Mouse (Mus musculus): Measurements from ENCODE around the gene Serpinc1. TPM values are rescaled to one million over a fixed set of nuclear protein-coding genes. Genes with fewer than 3 reads are reported as not detected.

Serpinc1 gene
- polyA plus RNA-seq, 1 experiment, result 0.75 TPM

DNA sequence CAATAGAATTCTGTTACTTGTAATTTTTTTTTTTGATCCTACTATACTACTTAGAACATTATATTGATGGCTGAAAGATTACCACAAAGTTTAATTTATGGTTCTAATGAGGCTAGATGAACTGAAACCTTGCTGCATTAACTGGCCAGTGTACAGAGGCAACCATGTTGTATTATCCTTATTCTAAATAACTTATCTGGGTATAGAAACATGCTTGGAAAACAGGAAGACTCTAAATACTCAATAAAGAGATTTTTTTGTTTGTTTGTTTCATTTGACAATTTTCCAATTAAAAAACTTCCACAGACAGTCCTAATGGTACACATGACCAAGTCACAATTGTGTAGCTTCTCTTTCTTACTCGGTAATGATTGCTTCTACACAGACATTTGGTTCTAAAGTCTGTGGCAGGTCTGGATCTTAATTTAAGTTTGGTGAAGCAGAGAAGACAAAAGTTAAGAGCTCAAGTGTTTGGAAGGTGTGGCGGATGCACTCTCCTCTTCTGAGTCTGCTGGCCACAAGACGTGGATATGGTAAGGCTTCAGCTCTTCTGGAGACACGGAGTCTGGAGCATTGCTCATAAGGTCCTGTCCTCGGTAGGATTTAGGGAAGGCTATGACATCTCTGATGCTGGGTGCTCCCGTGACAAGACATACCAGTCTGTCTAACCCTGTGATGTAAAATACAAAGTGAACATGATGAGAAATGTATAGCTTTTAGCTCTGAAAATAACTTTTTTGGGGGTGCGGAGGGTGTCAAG, 63.1 kb downstream of the Serpinc1 start:
- Histone ChIP-seq H3K9me3 (replicated peaks; ENCODE audit: control insufficient read depth, insufficient read depth, low read length, poor library complexity, severe bottlenecking) (no peaks in the 10 kb centered on the region), H3K9ac (ENCODE audit: low read depth, poor library complexity, severe bottlenecking) (no peak overlapping the region), H3K4me3 (ENCODE audit: low read depth, low read length) (no peak overlapping the region), H3K27ac (ENCODE audit: insufficient read depth, low read length) (no peak overlapping the region), H3K4me1 (ENCODE audit: control insufficient read depth, insufficient read depth, low read length) (no peaks in the 10 kb centered on the region), H3K36me3 (ENCODE audit: control insufficient read depth, insufficient read depth, low read length, poor library complexity, severe bottlenecking) (peaks cover 45% of the 10 kb centered on the region), H3K27me3 (ENCODE audit: control insufficient read depth, insufficient read depth, low read length, poor library complexity, severe bottlenecking) (no peaks in the 10 kb centered on the region)
- no peak for TF ChIP-seq CTCF (IDR thresholded peaks at IDR 0.05; ENCODE audit: low read depth, low read length)
- no peak for TF ChIP-seq POLR2A (IDR thresholded peaks at IDR 0.05; ENCODE audit: insufficient read depth, low read length)
- TF ChIP-seq EP300 (IDR thresholded peaks at IDR 0.05; ENCODE audit: insufficient read depth, low read depth, low read length), result no peak

DNA sequence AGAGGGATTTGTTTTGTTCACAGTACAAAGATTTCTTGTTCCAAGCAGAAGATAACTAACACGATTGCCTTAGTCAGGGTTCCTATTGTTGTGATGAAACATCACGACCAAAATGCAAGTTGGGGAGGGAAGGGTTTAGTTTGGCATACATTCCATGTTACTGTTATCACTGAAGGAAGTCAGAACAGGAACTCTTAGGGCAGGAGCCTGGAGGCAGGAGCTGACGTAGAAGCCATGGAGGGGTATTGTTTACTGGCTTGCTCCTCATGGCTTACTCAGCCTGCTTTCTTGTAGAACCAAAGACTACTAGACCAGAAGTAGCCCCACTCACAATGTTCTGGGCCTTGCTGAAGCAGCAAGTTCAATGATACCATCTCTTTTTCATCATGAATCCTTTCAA, 68.6 kb downstream of the Serpinc1 start:
- Histone ChIP-seq H3K9me3 (replicated peaks; ENCODE audit: control insufficient read depth, insufficient read depth, low read length, poor library complexity, severe bottlenecking) (no peaks in the 10 kb centered on the region), H3K27me3 (ENCODE audit: control insufficient read depth, insufficient read depth, low read length, poor library complexity, severe bottlenecking) (no peaks in the 10 kb centered on the region), H3K36me3 (ENCODE audit: control insufficient read depth, insufficient read depth, low read length, poor library complexity, severe bottlenecking) (peaks cover 25% of the 10 kb centered on the region), H3K4me1 (ENCODE audit: control insufficient read depth, insufficient read depth, low read length) (no peaks in the 10 kb centered on the region), H3K4me3 (ENCODE audit: low read depth, low read length) (no peak overlapping the region), H3K9ac (ENCODE audit: low read depth, poor library complexity, severe bottlenecking) (no peak overlapping the region), H3K27ac (ENCODE audit: insufficient read depth, low read length) (no peak overlapping the region)
- TF ChIP-seq POLR2A (IDR thresholded peaks at IDR 0.05; ENCODE audit: insufficient read depth, low read length), result no peak

Other genes starting within 250 kb of the Serpinc1 start
- gene Rabgap1l, start 185.4 kb upstream of the Serpinc1 start, polyA plus RNA-seq (2011; ENCODE audit: insufficient read depth, insufficient read length, low read depth, missing spikeins), result 29.8 and 37.1 TPM in 2 replicates
- 33.1 and 36.9 TPM in 2 replicates for gene Rc3h1, start 72.2 kb upstream of the Serpinc1 start, polyA plus RNA-seq (2011; ENCODE audit: insufficient read depth, insufficient read length, low read depth, missing spikeins)
- 13.8 and 15.5 TPM in 2 replicates for gene Zbtb37, start 56.3 kb downstream of the Serpinc1 start, polyA plus RNA-seq (2011; ENCODE audit: insufficient read depth, insufficient read length, low read depth, missing spikeins)
- gene Dars2, start 92.1 kb downstream of the Serpinc1 start, polyA plus RNA-seq (2011; ENCODE audit: insufficient read depth, insufficient read length, low read depth, missing spikeins), result 45.4 and 46.1 TPM in 2 replicates
- gene Cenpl, start 92.1 kb downstream of the Serpinc1 start, polyA plus RNA-seq (2011; ENCODE audit: insufficient read depth, insufficient read length, low read depth, missing spikeins), result 16.2 and 16.4 TPM in 2 replicates
- 16.3 and 17.1 TPM in 2 replicates for gene Klhl20, start 152.9 kb downstream of the Serpinc1 start, polyA plus RNA-seq (2011; ENCODE audit: insufficient read depth, insufficient read length, low read depth, missing spikeins)
- gene Ankrd45, start 164.1 kb downstream of the Serpinc1 start, polyA plus RNA-seq (2011; ENCODE audit: insufficient read depth, insufficient read length, low read depth, missing spikeins), result 3.1 and 3.3 TPM in 2 replicates
- 0.64 TPM in 1 of 2 replicates, not detected in the other for gene Tex50, start 180.7 kb downstream of the Serpinc1 start, polyA plus RNA-seq (2011; ENCODE audit: insufficient read depth, insufficient read length, low read depth, missing spikeins)

Measured in ES-Bruce4 (cell line).